Mouse (Mus musculus) limb, embryonic 11.5 days (tissue): ENCODE results near the gene Lhfpl5. TPM values are rescaled to one million over a fixed set of nuclear protein-coding genes. Genes with fewer than 3 reads are reported as not detected.
"Not testable (repeated sequence)": the region's sequence is repeated elsewhere in the genome, so short reads cannot be mapped to it uniquely, and the experiment has no call there.

Experiments
- ATAC-seq: fragments of 200-750 bp; cut with Nextera tagmentation; 2 replicates; pipeline ENCODE4 v1.8.0; 2017; ENCODE audit warnings: low read depth; ENCODE audit not compliant: insufficient number of reproducible peaks, low FRiP score, low TSS enrichment
- DNase-seq: peaks from one replicate; pipeline ENCODE4 v3.0.0-alpha.2; 2015; ENCODE audit warnings: low spot score
- H3K27ac ChIP-seq: fragments of 300-500 bp; sonication (generic); replicated peaks from 2 replicates; pipeline ENCODE4 v1.5.1; 2014; ENCODE audit warnings: low read depth, mild to moderate bottlenecking, low read length
- H3K27me3 ChIP-seq: fragments of 300-500 bp; sonication (generic); 2 replicates; pipeline ENCODE4 v1.6.1; 2014; ENCODE audit warnings: mild to moderate bottlenecking, low read length, mixed read lengths; ENCODE audit not compliant: control insufficient read depth, insufficient read depth
- H3K36me3 ChIP-seq: fragments of 300-500 bp; sonication (generic); 2 replicates; pipeline ENCODE4 v1.6.1; 2014; ENCODE audit warnings: mild to moderate bottlenecking, low read length, moderate library complexity, mixed read lengths; ENCODE audit not compliant: control insufficient read depth, insufficient read depth
- H3K4me1 ChIP-seq: fragments of 300-500 bp; sonication (generic); 2 replicates; pipeline ENCODE4 v1.6.1; 2014; ENCODE audit warnings: low read length, mixed read lengths; ENCODE audit not compliant: control insufficient read depth, insufficient read depth
- H3K4me2 ChIP-seq: fragments of 300-500 bp; sonication (generic); 2 replicates; pipeline ENCODE4 v1.6.1; 2014; ENCODE audit warnings: low read depth, mild to moderate bottlenecking, moderate library complexity; ENCODE audit not compliant: severe bottlenecking
- H3K4me3 ChIP-seq: fragments of 300-500 bp; sonication (generic); 2 replicates; pipeline ENCODE4 v1.5.1; 2014; ENCODE audit warnings: low read depth, low read length
- H3K9ac ChIP-seq: fragments of 300-500 bp; sonication (generic); 2 replicates; pipeline ENCODE4 v1.6.1; 2014; ENCODE audit warnings: mild to moderate bottlenecking, low read length
- H3K9me3 ChIP-seq: fragments of 300-500 bp; sonication (generic); 2 replicates; pipeline ENCODE4 v1.6.1; 2016; ENCODE audit warnings: low read length; ENCODE audit not compliant: control insufficient read depth
- whole genome bisulfite sequencing: fragments of 180-500 bp; shearing (Covaris S2); extraction: QIAGEN DNeasy Blood & Tissue Kit; methylation state at CpG from one replicate; pipeline ENCODE4 v1.1.7; 2014; 5-methylcytosine and 5-hydroxymethylcytosine counted together
- polyA plus RNA-seq: library from polyadenylated mRNA; unstranded; fragments of >200 nt; fragmentation: Nextera tagmentation; extraction: Ambion mirVana; gene quantifications from 2 replicates; pipeline ENCODE4 v1.2.1, GENCODE M21; 2014

Lhfpl5 gene
- polyA plus RNA-seq, 1 experiment from 2014 or later, result 0.36 TPM

GRCm38 (mm10) chr17:28537881-28538280 lies 37.6 kb upstream of the Lhfpl5 start:
- DNase-seq (no peak), ATAC-seq (no peak)
- Histone ChIP-seq H3K27me3 (no peaks in the 10 kb centered on the region), H3K9me3 (no peaks in the 10 kb centered on the region), H3K36me3 (no peaks in the 10 kb centered on the region), H3K9ac (no peak overlapping the region), H3K27ac (no peak overlapping the region), H3K4me3 (no peak overlapping the region), H3K4me1 (no peaks in the 10 kb centered on the region), H3K4me2 (no peak overlapping the region)
- 47% methylated on average over 12 of the region's 12 CpGs for WGBS

- H3K9ac ChIP-seq, result no peak overlapping the region
- H3K36me3 ChIP-seq, result no peaks in the 10 kb centered on the region
- 92% methylated on average over 1 of the region's 1 CpGs for WGBS
- H3K4me3 ChIP-seq, result no peak overlapping the region
- H3K27me3 ChIP-seq, result no peaks in the 10 kb centered on the region
- no peak overlapping the region for H3K4me2 ChIP-seq
- ATAC-seq (no peak), DNase-seq (no peak)
- H3K27ac ChIP-seq, result no peak overlapping the region
- H3K4me1 ChIP-seq, result 0 out of 2 replicates have a peak, but pooled peaks cover 2% of the 10 kb centered on the region
- no peaks in the 10 kb centered on the region for H3K9me3 ChIP-seq
These were observed 28.5 kb upstream of the Lhfpl5 start for GRCm38 (mm10) chr17:28546925-28547324.

- Histone ChIP-seq H3K4me1 (peaks cover 5% of the 10 kb centered on the region; the same call in 1 of the 2 replicates), H3K9me3 (no peaks in the 10 kb centered on the region), H3K36me3 (no peaks in the 10 kb centered on the region), H3K4me3 (no peak overlapping the region), H3K27ac (no peak overlapping the region), H3K27me3 (no peaks in the 10 kb centered on the region), H3K4me2 (no peak overlapping the region), H3K9ac (no peak overlapping the region)
- ATAC-seq, result no peak
- no peak for DNase-seq
- 72% methylated on average over 11 of the region's 11 CpGs for WGBS
These were observed 26.9 kb upstream of the Lhfpl5 start for GRCm38 (mm10) chr17:28548550-28548949.

GRCm38 (mm10) chr17:28549111-28549510 lies 26.3 kb upstream of the Lhfpl5 start, which contains the start of gene Clpsl2:
TSS of gene Clpsl2 (plus strand) at chr17:28549411.
- DNase-seq, result no peak
- no peak for ATAC-seq
- Histone ChIP-seq H3K27me3 (no peaks in the 10 kb centered on the region), H3K4me2 (no peak within 1 kb of the TSS), H3K4me1 (peaks cover 5% of the 10 kb centered on the region; the same call in 1 of the 2 replicates), H3K9ac (no peak within 1 kb of the TSS), H3K27ac (no peak within 1 kb of the TSS), H3K4me3 (no peak within 1 kb of the TSS), H3K9me3 (no peaks in the 10 kb centered on the region), H3K36me3 (no peaks in the 10 kb centered on the region)
- WGBS, result 77% methylated on average over 14 of the region's 14 CpGs

- ATAC-seq (0 out of 2 replicates have a peak, but pooled peaks have one; percentile 51), DNase-seq (peak; percentile 88)
These were observed 22.2 kb upstream of the Lhfpl5 start for GRCm38 (mm10) chr17:28553040-28553793.

GRCm38 (mm10) chr17:28554021-28554420 lies 21.4 kb upstream of the Lhfpl5 start:
- H3K36me3 ChIP-seq, H3K27me3 ChIP-seq, ATAC-seq, H3K9ac ChIP-seq, H3K4me2 ChIP-seq, H3K4me3 ChIP-seq, H3K9me3 ChIP-seq, H3K27ac ChIP-seq, DNase-seq: not testable (repeated sequence)
- peaks cover 12% of the 10 kb centered on the region for H3K4me1 ChIP-seq
- 87% methylated on average over 4 of the region's 4 CpGs for WGBS

More at GRCm38 (mm10) chr17:28553040-28553793, 22.2 kb upstream of the Lhfpl5 start:
- H3K4me1 ChIP-seq, result peaks cover 13% of the 10 kb centered on the region
- no peaks in the 10 kb centered on the region for H3K27me3 ChIP-seq
- no peak overlapping the region for H3K9ac ChIP-seq
- H3K36me3 ChIP-seq, result no peaks in the 10 kb centered on the region
- H3K27ac ChIP-seq, result no peak overlapping the region
- H3K4me2 ChIP-seq, result no peak overlapping the region
- no peak overlapping the region for H3K4me3 ChIP-seq
- H3K9me3 ChIP-seq, result no peaks in the 10 kb centered on the region
- WGBS, result 4% methylated on average over 14 of the region's 14 CpGs

GRCm38 (mm10) chr17:28556635-28557396 lies 18.6 kb upstream of the Lhfpl5 start:
- H3K9ac ChIP-seq, result no peak overlapping the region
- peaks cover 19% of the 10 kb centered on the region for H3K4me1 ChIP-seq
- H3K4me2 ChIP-seq, result no peak overlapping the region
- DNase-seq, result no peak
- 46% methylated on average over 6 of the region's 6 CpGs for WGBS
- no peaks in the 10 kb centered on the region for H3K36me3 ChIP-seq
- no peaks in the 10 kb centered on the region for H3K9me3 ChIP-seq
- ATAC-seq, result no peak
- no peak overlapping the region for H3K27ac ChIP-seq
- H3K27me3 ChIP-seq, result no peaks in the 10 kb centered on the region
- no peak overlapping the region for H3K4me3 ChIP-seq

GRCm38 (mm10) chr17:28557772-28558171 lies 17.7 kb upstream of the Lhfpl5 start:
- no peak overlapping the region for H3K9ac ChIP-seq
- no peak overlapping the region for H3K27ac ChIP-seq
- no peak overlapping the region for H3K4me3 ChIP-seq
- H3K4me2 ChIP-seq, result no peak overlapping the region
- peaks cover 20% of the 10 kb centered on the region for H3K4me1 ChIP-seq
- H3K9me3 ChIP-seq, result no peaks in the 10 kb centered on the region
- DNase-seq (no peak), ATAC-seq (no peak)
- no peaks in the 10 kb centered on the region for H3K36me3 ChIP-seq
- H3K27me3 ChIP-seq, result no peaks in the 10 kb centered on the region
- WGBS, result 61% methylated on average over 6 of the region's 6 CpGs
